Mouse (Mus musculus) heart, adult 2 months (tissue): Measurements from ENCODE around the gene Tmem211.
A peak's percentile ranks its signal among the peaks of the same experiment; 100 is the strongest.

Experiments used
- CTCF ChIP-seq: fragments of 200-600 bp; IDR thresholded peaks from 2 replicates; pipeline ENCODE4 v1.8.1; 2022; ENCODE audit warnings: antibody characterized with exemption, mild to moderate bottlenecking, moderate library complexity
- POLR2A ChIP-seq: fragments of 200-500 bp; IDR thresholded peaks from 2 replicates; pipeline ENCODE4 v1.6.1; 2011; ENCODE audit warnings: mild to moderate bottlenecking, low read depth, low read length, control low read depth; ENCODE audit not compliant: insufficient read depth

DNA sequence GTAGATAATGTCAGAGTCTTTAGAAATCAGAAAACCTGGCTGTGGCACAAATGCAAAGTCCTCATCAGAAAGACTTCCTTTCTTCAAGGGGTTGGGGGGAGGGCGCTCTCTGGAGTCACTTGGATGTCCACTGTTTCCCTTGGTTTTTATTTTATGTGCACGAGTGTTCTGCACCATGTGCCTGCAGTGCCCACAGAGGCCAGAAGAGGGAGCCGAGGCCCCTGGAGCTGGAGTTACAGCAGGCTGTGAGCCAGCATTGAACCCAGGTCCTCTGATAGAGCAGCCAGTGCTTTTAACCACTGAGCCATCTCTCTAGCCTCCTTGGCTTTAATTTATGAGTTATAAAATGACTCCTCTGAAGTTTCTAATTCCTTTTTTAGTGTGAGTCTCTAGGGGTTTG lies 43.3 kb downstream of the Tmem211 start:
- TF ChIP-seq CTCF (peak; percentile 12; the same call in 1 of the 2 replicates), POLR2A (no peak)
